Mouse (Mus musculus) thymus, postnatal 0 days (tissue): ENCODE measurements around the gene Kdm3a. TPM values are rescaled to one million over a fixed set of nuclear protein-coding genes. Genes with fewer than 3 reads are reported as not detected.

Experiments used
- DNase-seq: peaks from one replicate; pipeline ENCODE4 v3.0.0-alpha.2; 2015; ENCODE audit warnings: low spot score
- polyA plus RNA-seq: library from polyadenylated mRNA; unstranded; fragments of >200 nt; fragmentation: Nextera tagmentation; extraction: Ambion mirVana; gene quantifications from 2 replicates; pipeline ENCODE4 v1.2.1, GENCODE M21; 2015

The Kdm3a gene
- polyA plus RNA-seq: 40.3 and 44.5 TPM in 2 replicates

DNA sequence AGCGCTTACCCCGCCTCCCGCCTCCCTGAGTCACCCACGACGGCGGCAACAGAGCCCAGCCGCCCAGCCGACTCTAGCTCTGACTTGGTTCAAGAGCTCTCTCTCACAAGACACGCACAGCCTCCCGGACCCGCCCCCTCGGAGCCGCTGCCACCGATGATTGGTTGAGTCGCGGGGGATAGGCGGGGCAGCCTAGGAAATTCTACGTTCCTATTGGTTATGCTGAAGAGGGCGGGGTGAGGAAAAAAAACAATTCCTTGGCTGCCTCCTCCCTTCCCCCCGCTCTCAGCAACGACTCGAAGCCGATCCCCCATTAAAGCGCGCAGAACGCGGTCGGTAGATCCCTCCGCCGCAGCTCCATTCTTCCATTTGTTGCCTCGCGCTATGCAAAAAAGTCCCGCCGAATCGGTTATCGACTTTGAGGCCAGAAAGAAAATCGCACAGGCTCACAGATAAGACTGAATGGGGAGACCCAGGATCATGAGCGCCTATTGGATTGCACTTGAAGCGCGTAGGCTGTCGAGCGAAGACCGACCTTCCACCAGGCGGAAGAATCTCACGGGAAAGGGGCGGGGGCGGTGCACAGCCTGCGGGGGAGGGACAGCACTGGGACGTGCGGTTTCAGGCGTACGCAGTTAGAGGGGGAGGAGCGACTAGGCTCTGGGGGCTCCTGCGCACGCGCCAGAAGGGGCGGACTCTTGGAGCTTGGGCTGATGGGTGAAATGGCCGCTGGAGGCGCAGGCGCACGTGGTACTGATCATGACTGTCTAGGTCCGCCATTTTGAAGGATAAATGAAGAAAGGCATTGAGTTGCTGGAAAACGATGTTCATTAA, at the start of gene Kdm3a:
Kdm3a (minus strand) TSS at position 162 of the 834 bp plus-strand sequence.
- peak; percentile 100 for DNase-seq

DNA sequence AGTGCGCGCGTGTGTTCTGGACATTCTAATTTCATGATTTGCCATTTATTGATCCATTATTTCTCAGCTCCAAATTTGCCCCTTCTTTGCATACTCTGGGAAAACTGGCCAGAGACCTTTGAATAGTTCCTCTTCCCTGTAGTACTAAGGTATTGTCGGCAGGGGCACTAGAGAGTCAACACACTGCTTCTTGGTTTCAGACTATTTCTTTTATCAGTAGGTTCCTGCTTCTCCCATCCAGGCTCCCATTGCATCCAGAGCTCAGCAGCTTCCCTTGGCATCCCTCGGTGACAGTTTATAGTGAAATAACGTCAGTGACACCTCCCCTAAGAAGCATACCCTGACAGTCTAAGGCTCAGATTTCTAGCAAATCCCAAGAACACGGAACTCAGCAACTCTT, 46.1 kb upstream of the Kdm3a start:
- DNase-seq: no peak

DNA sequence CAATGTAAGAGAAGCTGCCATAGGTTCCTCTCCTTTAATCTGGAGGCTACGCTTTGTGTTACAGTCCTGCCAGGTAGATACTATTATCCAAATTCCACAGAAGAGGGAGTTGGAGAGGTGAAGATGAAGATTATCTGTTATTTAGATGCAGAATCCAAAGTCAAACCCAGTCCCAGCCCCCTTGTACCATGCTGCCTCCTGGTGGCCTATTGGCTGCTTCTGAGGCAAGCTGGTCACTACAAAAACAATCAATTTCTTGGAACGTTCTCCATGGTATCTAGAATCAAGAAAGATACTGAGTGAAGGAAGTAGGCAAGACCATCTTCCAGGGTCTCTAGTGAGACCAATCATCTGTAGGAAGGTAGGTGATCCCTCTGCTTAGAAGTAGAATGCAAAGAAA, 40.4 kb upstream of the Kdm3a start:
- peak; percentile 26 for DNase-seq

DNA sequence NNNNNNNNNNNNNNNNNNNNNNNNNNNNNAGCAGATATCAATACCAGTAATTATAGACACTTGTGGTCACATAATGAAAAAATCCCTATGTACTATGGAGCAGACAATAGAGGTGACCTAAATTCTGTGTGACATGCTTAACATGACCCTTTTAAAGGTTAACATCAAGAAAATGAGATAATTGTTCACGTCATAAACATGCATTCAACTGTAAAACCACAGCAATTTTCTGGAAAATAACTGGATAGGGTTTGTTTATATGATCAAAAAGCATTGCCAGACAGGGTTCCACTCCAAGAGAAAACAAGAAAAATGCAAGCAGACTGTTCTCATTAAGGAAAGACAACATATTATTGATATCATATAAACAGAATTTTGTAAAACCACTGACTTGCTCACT, 31.7 kb upstream of the Kdm3a start:
- DNase-seq: no peak

DNA sequence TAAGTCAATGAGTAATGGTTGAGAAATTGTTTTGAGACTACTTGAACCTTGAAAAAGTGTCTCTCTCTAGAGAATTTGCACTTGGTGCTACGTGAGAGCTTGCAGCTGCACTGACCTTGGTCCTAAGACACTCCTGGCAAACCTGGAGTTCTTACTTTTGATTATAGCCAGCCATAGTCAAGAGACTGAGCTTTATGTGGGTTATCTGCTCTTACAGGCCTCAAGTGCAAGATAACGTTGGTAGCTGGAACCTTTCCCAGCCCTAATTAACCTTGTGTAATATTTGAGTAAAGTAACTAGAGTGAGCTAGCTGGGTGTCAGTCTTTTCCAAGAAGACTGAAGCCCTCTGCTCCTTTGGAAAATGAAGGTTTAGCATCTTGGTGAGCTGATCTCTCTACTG, 25.5 kb upstream of the Kdm3a start:
- no peak for DNase-seq

DNA sequence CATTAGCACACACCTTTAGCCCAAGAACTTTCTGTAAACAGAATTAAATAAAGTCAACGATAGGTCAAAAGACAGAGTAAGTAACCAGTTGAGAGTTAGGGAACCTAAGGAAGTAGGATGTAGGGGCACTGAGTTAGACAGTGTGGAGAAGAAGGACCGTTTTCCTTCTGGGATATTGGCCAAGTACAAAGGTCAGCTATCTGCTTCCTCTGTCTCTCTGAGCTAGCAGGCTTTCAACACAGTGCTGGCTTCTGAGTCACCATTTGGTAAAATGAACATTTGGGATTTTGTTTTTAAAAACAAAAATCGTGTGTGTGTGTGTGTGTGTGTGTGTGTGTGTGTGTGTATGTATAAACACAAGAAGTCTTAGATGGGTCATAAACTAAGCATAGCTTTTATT, 23.0 kb upstream of the Kdm3a start:
- no peak for DNase-seq

DNA sequence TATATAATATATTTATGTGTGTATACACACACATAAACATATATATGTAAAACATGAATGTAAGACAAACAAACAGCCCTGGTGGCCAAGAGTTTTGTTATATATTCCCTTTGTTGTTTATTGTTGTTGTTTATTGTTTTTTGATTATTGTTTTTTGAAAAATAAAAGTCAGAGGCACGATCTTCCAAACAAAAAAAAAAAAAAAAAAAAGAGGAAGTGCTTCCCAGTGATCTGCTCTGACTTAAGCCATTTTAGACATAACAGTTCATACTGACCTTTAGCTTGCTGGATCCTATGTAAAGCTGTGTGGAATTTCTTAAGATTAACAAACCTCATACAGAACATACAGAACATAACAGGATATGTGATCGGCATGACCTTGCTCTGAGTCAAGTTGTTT, 19.1 kb upstream of the Kdm3a start:
- no peak for DNase-seq

DNA sequence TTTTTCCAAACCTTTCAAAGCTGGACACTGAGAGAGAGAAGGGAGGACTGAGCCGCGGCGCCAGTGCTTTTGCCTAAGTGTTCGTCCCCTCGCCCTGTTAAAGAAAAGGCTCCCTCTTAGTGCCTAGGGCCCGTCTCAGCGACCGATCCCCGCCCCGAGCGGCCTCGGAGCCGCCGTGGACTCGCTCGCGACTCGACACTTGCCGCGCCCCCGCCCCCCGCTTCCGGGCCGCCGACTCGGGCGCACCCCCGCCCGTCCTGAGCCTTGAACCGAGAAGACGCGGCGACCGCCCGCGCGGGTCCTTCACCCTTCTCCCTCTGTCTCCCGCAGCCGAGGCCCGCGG, 333 bp downstream of the Kdm3a start:
- DNase-seq: no peak

DNA sequence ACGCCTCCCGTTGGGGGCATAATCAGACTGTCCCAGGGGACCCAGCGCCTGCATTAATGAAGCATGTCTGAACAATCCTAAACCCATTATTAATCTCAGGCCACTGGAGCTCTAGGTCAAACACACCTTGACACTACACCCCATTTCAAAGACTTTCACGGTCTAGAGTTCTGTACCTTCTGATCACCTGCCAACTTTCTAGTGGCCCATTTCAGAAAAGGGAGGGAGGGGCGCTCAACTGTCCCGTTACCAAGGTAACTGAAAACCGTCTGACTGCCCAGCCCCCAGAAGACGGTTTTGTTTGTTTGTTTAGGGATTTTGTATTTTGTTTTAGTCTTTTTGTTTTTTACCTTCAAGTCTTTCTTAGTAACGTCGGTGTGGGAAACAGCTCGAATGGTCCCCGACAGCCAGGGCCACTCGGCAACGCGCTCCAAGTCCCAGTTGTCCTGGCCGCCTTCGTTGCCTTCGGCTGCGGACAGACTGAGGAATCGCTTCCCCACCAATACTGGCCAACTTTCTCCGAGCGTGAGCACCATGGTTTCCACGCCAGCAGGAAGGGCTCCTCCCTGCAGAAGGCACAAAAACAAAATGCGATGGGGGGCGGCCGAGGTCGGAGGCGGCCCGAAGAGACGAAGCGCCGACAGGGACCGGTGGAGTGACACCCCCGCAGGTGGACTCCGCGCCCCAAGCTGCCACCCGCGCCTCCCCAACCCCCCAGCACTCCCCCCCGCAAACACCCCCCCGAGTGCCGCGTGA, 906 bp downstream of the Kdm3a start:
- DNase-seq: peak; percentile 43

DNA sequence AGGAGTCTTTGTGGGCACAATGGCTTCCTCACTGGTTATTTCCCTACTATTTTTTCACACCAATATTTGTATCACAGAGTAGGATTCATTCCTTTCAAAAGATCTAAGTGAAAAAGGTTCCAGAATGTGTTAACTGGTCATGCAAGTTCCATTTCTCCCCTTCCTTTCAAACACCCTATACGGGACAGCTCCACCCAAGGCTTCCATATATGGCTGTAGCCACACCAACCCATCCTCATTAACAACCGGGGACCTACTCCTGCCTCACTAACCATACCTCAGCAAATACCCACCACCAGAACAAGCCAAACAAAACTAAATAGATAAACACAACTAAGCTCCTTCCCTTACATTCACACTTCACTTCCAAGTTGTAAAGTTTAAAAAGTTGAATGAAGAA, 1.6 kb downstream of the Kdm3a start:
- no peak for DNase-seq

DNA sequence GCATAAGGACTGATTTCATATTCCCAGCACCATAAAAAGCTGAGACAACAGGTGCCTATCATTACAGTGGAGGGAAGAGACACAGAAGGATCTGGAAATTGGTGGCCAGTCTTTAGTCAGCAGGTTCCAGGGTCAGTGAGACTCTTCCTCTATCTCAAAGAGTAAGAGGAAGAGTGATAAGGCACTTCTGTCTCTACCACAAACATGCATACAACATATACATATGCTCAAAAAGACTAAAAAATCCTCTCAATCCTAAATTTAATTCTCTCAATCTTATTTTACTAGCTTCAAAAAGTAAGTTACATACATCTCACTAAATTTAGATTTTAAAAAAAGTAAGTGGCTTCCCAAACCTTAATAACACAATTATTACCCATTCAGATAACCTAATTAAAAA, 5.5 kb downstream of the Kdm3a start:
- no peak for DNase-seq

DNA sequence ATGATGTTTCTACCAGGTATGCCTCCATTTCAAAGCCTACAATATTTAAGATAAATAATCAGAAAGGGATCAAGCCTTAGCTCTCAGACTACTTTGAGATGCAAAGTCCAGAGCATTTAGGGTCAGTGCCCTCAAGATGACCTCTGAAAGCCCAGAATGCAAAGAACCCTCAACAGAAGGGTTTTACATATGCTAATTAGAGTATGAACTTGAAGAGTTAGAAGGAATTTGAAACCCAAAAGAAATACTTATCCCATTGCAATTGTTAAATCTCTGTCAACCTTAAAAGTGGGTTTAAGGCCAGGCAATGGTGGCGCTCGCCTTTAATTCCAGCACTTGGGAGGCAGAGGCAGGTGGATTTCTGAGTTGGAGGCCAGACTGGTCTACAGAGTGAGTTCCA, 6.8 kb downstream of the Kdm3a start:
- no peak for DNase-seq

DNA sequence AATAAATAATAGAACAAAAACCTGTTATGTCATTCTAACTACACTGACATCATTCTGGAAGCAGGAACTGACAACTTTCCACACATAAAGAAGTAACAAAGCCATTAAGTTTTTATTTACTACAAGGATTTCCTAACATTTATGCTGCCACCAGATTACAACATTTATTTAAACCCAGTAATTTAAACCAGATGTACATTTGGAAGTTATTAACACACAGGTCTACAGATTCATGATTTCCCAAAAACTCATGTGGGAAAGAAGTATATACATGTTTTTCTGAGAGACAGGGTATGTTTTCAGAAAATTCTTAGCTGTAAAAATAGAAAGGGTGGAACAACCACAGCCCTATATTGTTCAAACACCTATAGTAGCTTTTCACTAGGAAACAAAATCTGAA, 8.1 kb downstream of the Kdm3a start:
- no peak for DNase-seq

DNA sequence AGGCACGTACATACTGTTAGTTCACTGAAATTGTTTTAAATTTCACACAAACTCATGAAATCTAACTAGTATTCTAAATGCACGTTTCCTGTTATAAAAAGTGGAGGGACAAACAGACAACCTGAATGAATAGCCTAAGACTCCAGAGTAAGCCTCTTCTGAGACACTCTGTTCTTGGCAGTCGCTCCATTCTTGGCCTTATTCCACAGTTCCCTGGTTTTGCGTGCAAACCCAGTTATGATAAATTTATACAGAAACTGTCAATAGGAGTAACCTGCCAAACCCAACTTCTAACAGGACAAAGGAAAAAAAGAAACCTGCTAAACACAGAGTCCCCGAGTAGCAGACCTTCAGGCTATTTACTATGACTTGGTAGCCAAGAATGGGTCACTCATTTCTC, 10.8 kb downstream of the Kdm3a start:
- no peak for DNase-seq

DNA sequence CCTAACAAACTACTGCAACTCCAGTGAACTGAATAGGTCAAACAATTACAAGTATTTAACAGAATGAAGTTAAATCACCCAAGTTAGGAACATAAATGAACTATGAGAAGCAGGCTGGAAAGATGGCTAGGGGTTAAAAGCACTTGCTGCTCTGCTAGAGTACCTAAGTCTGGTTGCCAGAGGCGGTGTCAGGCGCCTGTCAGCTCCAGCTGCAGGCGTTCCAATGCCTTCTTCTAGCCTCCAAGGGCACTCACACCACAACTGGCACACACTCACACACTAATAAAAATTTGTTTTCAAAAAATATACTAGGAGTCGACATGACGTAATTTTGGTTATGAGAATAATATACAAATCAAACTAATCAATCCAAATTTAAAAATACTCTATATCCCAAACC, 11.2 kb downstream of the Kdm3a start:
- no peak for DNase-seq

DNA sequence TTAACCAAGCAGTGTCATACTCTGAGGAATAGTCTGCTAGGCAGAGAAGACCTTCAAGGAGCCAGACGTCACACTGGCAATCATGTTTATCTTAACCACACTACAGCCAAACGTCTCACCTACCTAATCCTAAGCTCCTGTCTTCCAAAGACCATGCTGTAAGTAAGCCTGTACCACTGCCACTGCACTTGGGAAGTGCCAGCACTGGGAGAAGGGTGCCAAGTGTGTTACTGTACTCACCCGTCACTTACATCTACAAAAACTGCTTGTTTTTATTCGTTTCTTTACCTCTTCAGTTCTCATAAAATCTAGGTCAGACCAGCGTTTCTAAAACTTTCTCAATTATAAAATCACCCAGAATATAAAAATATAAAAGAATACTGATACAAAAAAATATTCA, 15.8 kb downstream of the Kdm3a start:
- no peak for DNase-seq

DNA sequence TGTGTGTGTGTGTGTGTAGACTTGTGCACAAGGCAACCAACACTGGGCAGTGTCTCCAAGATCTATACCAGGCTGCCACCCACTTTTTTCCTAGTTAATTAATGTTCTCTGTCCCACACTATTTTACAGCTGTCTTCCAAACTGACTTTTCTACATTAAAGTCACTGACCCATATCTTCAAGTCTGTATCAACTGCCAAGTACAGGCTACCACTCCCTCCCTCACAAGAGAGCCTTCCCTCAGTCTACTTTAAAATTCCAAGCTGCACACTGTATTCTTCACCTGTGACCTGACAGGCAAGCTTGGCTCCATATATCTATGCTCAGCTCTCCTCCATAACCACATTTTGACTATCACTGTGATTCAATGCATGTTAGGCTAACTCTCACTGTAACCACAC, 19.6 kb downstream of the Kdm3a start:
- no peak for DNase-seq

DNA sequence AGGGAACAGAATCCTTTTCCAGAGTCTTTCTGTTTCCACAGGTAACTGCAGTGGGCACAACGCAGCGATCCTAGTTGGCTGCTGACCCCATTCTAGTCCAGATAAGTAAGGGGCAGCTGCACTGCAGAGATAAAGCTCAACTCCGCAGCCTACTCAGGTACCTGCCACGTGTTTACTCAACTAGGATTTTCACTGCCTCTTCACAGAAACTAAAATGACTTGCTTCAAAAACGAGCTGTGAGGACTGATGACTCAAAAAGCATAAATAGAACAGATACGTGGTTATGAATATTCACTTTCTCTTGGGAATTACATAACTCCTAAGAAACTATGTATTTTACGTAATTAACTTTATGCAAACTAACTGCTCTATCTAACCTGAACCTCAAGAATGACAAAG, 22.8 kb downstream of the Kdm3a start:
- no peak for DNase-seq

DNA sequence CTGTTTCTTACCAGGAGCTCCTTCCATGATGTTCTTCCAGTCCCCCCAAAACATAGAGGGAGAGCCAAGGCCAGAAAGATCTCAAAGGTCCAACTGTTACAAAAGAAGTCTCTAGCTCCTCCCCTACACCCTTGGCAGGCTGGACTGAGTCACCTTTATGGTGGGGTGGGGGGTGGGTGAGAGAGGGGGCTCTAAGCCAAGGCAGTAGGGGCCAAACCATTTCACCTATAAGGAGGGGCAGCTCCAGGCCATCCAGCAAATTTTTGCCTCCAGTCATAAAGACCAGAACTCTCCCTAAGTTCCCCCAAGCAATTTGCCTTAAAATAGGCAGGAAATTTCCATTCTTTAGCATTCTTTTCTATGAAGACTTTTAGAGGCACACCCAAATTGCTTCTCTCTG, 23.8 kb downstream of the Kdm3a start:
- DNase-seq: no peak

DNA sequence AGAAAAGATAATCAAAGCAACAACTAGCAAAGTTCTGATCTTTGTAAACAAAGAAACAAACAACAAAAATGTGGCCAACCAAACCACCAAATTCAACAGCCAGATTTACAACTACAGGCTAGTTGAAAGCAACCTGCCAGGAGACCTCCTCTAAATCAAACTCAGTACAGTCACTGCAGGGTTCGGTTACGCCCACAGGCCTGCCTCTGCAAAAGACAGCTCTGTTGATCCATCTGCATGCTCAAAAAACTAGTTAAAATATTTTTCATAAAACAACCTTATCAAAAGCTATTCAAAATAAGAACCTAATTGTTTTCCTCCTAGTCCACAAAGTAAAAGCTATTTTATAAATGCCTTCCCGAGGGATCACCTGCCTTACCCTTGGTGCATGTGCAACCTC, 25.0 kb downstream of the Kdm3a start:
- no peak for DNase-seq

DNA sequence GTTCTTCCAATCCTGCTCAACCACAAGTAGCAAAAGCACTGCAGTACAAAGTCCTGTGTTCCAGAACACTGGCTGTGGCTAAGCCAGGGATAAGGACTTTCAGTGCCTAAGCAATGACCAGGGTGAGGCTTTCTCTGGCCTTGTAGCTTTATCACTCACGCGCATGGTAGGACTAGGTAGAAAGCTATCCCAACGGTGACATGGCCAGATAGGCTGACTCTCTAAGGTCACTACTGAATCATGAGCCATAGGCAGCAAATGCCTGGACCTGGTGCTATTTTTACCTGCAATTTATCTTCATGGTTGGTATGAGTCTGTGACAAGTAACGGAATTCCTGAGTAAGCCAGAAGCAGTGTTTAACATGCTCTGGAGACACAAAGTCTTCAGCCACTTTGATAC, 42.6 kb downstream of the Kdm3a start:
- no peak for DNase-seq

DNA sequence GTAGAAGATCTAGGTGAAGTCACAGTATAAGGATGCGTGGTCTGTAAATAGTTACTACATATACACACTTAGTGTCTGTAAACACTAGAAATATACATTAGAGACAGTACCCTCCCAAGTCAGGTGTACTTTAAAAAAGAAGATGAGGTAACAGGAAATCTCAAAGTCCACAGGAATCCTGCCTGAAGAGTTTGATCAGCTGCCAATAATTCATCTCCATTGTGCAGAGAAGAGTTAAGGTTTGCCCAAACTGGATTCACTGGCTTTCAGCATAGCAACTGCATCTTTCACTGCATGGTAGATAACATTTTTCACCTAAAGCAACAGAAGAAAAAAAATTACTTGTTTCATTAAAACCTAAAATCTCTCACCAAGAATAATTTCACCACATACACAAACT, 43.4 kb downstream of the Kdm3a start:
- DNase-seq: no peak

DNA sequence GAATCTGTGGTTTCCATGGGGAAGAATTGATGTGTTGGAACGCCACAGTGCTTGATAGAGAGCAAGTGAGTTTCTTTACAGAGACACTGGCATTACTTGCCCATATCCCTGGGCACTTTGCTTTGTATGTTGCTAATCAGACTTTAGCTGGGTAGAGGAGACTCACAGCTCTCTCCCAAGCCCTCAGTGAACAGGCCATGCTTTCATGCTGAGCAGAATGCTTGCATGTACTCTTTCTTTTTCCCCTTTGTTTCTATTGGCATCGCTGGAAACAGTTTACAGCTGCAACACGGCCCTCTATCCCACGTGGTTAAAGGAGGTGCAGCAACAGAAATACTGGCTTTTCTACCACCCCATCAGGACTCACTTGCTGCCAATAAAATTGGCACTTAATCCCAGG, 49.6 kb downstream of the Kdm3a start:
- DNase-seq: no peak
